Mouse (Mus musculus) CH12.LX (cell line): ENCODE results near the gene Csf2rb. TPM values are rescaled to one million over a fixed set of nuclear protein-coding genes. Genes with fewer than 3 reads are reported as not detected.

Experiments
- DNase-seq: peaks from one replicate; pipeline ENCODE4 v3.0.0-alpha.2; 2013; ENCODE audit errors: extremely low read depth
- H3K27ac ChIP-seq: 2 replicates; pipeline ENCODE4 v1.5.1; 2012; ENCODE audit warnings: low read depth, mild to moderate bottlenecking, control low read depth, moderate library complexity; ENCODE audit not compliant: insufficient read depth
- H3K27me3 ChIP-seq: replicated peaks from 2 replicates; pipeline ENCODE3; 2012; ENCODE audit warnings: inconsistent platforms
- H3K36me3 ChIP-seq, 2 experiments: replicated peaks in 1 of 2; 2 replicates each; pipeline versions ENCODE3 to v1.6.1; 2012; ENCODE audit warnings: inconsistent platforms in 1 of 2, low read length in 1 of 2, mild to moderate bottlenecking in 1 of 2, mixed read lengths in 1 of 2, moderate library complexity in 1 of 2; ENCODE audit not compliant: control insufficient read depth in 1 of 2, insufficient read depth in 1 of 2
- H3K4me1 ChIP-seq, 2 experiments: 2 replicates each; pipeline ENCODE4 v1.6.1; 2012; ENCODE audit warnings: inconsistent platforms in 1 of 2, moderate library complexity in 1 of 2; ENCODE audit not compliant: insufficient read depth in 2 of 2, control insufficient read depth in 1 of 2
- H3K4me2 ChIP-seq: 2 replicates; pipeline ENCODE4 v1.6.1; 2012; ENCODE audit warnings: low read depth, mild to moderate bottlenecking, control low read depth; ENCODE audit not compliant: poor library complexity, insufficient read depth, severe bottlenecking
- H3K4me3 ChIP-seq, 3 experiments: fragments of 150-350 bp in 1 of 3; sonication (generic) in 1 of 3; replicated peaks in 1 of 3; 2 replicates each; pipeline versions ENCODE3 to v1.5.1; 2011 to 2012; ENCODE audit warnings: low read depth in 2 of 3, low read length in 2 of 3, mild to moderate bottlenecking in 2 of 3, moderate library complexity in 2 of 3, control low read depth in 1 of 3, improper control_type of control experiment in 1 of 3, inconsistent platforms in 1 of 3, mixed read lengths in 1 of 3; ENCODE audit not compliant: poor library complexity in 1 of 3
- H3K79me2 ChIP-seq: replicated peaks from 2 replicates; pipeline ENCODE4 v1.6.1; 2012; ENCODE audit warnings: mild to moderate bottlenecking, moderate library complexity; ENCODE audit not compliant: control insufficient read depth, poor library complexity, insufficient read depth, severe bottlenecking; ENCODE audit errors: extremely low read depth
- H3K9ac ChIP-seq: 2 replicates; pipeline ENCODE4 v1.6.1; 2012; ENCODE audit warnings: low read depth, mild to moderate bottlenecking, control low read depth, moderate library complexity; ENCODE audit not compliant: insufficient read depth
- H3K9me3 ChIP-seq: replicated peaks from 2 replicates; pipeline ENCODE3; 2012; ENCODE audit warnings: low read length, inconsistent platforms, mixed read lengths
- BHLHE40 ChIP-seq: IDR thresholded peaks from 2 replicates; pipeline ENCODE4 v1.6.1; 2011; ENCODE audit warnings: mild to moderate bottlenecking, low read depth, low read length, improper control_type of control experiment
- CHD2 ChIP-seq: IDR thresholded peaks from 2 replicates; pipeline ENCODE4 v1.6.1; 2011; ENCODE audit warnings: low read length, improper control_type of control experiment
- CTCF ChIP-seq, 2 experiments: IDR thresholded peaks in 1 of 2; conservative IDR thresholded peaks in 1 of 2; 2 replicates each; pipeline ENCODE4 v1.5.1; 2011 to 2012; ENCODE audit warnings: low read depth in 2 of 2, low read length in 2 of 2, improper control_type of control experiment in 1 of 2, inconsistent platforms in 1 of 2, mild to moderate bottlenecking in 1 of 2, moderate library complexity in 1 of 2
- E2F4 ChIP-seq: IDR thresholded peaks from 2 replicates; pipeline ENCODE4 v1.6.1; 2011; ENCODE audit warnings: low read depth, low read length, improper control_type of control experiment; ENCODE audit not compliant: insufficient replicate concordance
- EP300 ChIP-seq: IDR thresholded peaks from 2 replicates; pipeline ENCODE4 v1.6.1; 2011; ENCODE audit warnings: low read length, improper control_type of control experiment
- IRF4 ChIP-seq: IDR thresholded peaks from 2 replicates; pipeline ENCODE4 v1.6.1; 2014; ENCODE audit warnings: low read depth, mild to moderate bottlenecking, inconsistent platforms, low read length, improper control_type of control experiment
- KAT2A ChIP-seq: IDR thresholded peaks from 2 replicates; pipeline ENCODE4 v1.6.1; 2012; ENCODE audit warnings: low read length, improper control_type of control experiment, inconsistent platforms; ENCODE audit not compliant: insufficient replicate concordance
- MAFK ChIP-seq: IDR thresholded peaks from 2 replicates; pipeline ENCODE4 v1.6.1; 2011; ENCODE audit warnings: low read length, improper control_type of control experiment; ENCODE audit not compliant: insufficient replicate concordance
- MAZ ChIP-seq: IDR thresholded peaks from 2 replicates; pipeline ENCODE4 v1.6.1; 2012; ENCODE audit warnings: low read depth, mild to moderate bottlenecking, inconsistent platforms, low read length, improper control_type of control experiment, moderate library complexity
- MXI1 ChIP-seq: IDR thresholded peaks from 2 replicates; pipeline ENCODE4 v1.6.1; 2011; ENCODE audit warnings: mild to moderate bottlenecking, low read depth, low read length, improper control_type of control experiment
- MYC ChIP-seq: IDR thresholded peaks from 2 replicates; pipeline ENCODE4 v1.6.1; 2011; ENCODE audit warnings: low read depth, mild to moderate bottlenecking, improper control_type of control experiment, low read length
- NELFE ChIP-seq: IDR thresholded peaks from 2 replicates; pipeline ENCODE4 v1.6.1; 2011; ENCODE audit warnings: low read depth, low read length, improper control_type of control experiment
- NRF1 ChIP-seq: IDR thresholded peaks from 2 replicates; pipeline ENCODE4 v1.6.1; 2014; ENCODE audit warnings: low read depth, mild to moderate bottlenecking, inconsistent platforms, low read length, improper control_type of control experiment, moderate library complexity
- PAX5 ChIP-seq: IDR thresholded peaks from 2 replicates; pipeline ENCODE4 v1.6.1; 2012; ENCODE audit warnings: low read length, inconsistent platforms, mixed read lengths
- POLR2AphosphoS2 ChIP-seq: IDR thresholded peaks from 2 replicates; pipeline ENCODE4 v1.6.1; 2011; ENCODE audit warnings: low read depth, low read length, improper control_type of control experiment
- SIN3A ChIP-seq: IDR thresholded peaks from 2 replicates; pipeline ENCODE4 v1.6.1; 2012; ENCODE audit warnings: low read length, improper control_type of control experiment, inconsistent platforms
- USF2 ChIP-seq: conservative IDR thresholded peaks from 2 replicates; pipeline ENCODE4 v1.6.1; 2011; ENCODE audit warnings: low read depth, low read length, improper control_type of control experiment
- ZC3H11A ChIP-seq: IDR thresholded peaks from 2 replicates; pipeline ENCODE4 v1.6.1; 2012; ENCODE audit warnings: low read depth, mild to moderate bottlenecking, inconsistent platforms, low read length, improper control_type of control experiment
- ZKSCAN1 ChIP-seq: IDR thresholded peaks from 2 replicates; pipeline ENCODE4 v1.6.1; 2012; ENCODE audit warnings: low read depth, inconsistent platforms, low read length, improper control_type of control experiment, borderline replicate concordance
- ZMIZ1 ChIP-seq: IDR thresholded peaks from 2 replicates; pipeline ENCODE4 v1.6.1; 2012; ENCODE audit warnings: low read depth, mild to moderate bottlenecking, inconsistent platforms, low read length, improper control_type of control experiment
- dilution Hi-C: fragments of 300-500 bp; cut with MboI; formaldehyde crosslinking; loops from 2 replicates; pipeline ENCODE4 v1.14.3; 2020; ENCODE audit warnings: low sequenced_read_pairs; ENCODE audit not compliant: extremely low pct_unique_long_range_greater_than_20kb, extremely low pct_ligation_motif_present
- in situ Hi-C: fragments of 300-500 bp; cut with MboI; formaldehyde crosslinking; loops from 3 replicates; pipeline ENCODE4 v1.14.3; 2019; ENCODE audit warnings: low sequenced_read_pairs, low pct_ligation_motif_present, low pct_unique_long_range_greater_than_20kb, mixed read lengths
- polyA plus RNA-seq: library from polyadenylated mRNA; unstranded; fragments of >175 nt; gene quantifications from 2 replicates; pipeline ENCODE4 v1.2.1, GENCODE M21; 2012; ENCODE audit warnings: low read depth; ENCODE audit not compliant: insufficient read length
- total RNA-seq, 2 experiments: library from RNA; depleted of rRNA; stranded (reverse); fragments of 300-350 nt in 1 of 2; fragments of >200 nt in 1 of 2; gene quantifications; 2 replicates each; pipeline ENCODE4 v1.2.3; 2012 to 2014

Gene Csf2rb
- total and polyA plus RNA-seq, 3 experiments, result 134 to 222 (median 179) TPM

GRCm38 (mm10) chr15:78383450-78384219, 58.1 kb downstream of the Csf2rb start:
- Histone ChIP-seq H3K27me3 (peaks cover 69% of the 10 kb centered on the region), H3K9me3 (peaks cover 5% of the 10 kb centered on the region), H3K27ac (no peak overlapping the region), H3K36me3 (no peaks in the 10 kb centered on the region), H3K9ac (no peak overlapping the region), H3K4me2 (no peak overlapping the region), H3K79me2 (no peaks in the 10 kb centered on the region), H3K4me1 (no peaks in the 10 kb centered on the region), H3K4me3 (no peak overlapping the region)
- no peak for DNase-seq
- dilution Hi-C loops (no loop called here), in situ Hi-C loops (no loop called here)
- TF ChIP-seq EP300, result no peak
- TF ChIP-seq CTCF (conservative IDR thresholded peaks at IDR 0.05 in 1 of 2, IDR thresholded peaks at IDR 0.05 in 1 of 2; ENCODE audit: low read depth in 2 of 2, low read length in 2 of 2), result no peak
- TF ChIP-seq ZMIZ1, result no peak
- TF ChIP-seq CHD2, result no peak
- no peak for TF ChIP-seq POLR2AphosphoS2
- TF ChIP-seq NRF1, result no peak
- no peak for TF ChIP-seq PAX5
- no peak for TF ChIP-seq MAFK
- TF ChIP-seq KAT2A, result no peak
- TF ChIP-seq ZC3H11A, result no peak
- TF ChIP-seq NELFE, result no peak
- TF ChIP-seq MXI1, result no peak
- no peak for TF ChIP-seq E2F4
- no peak for TF ChIP-seq USF2
- no peak for TF ChIP-seq BHLHE40
- no peak for TF ChIP-seq MYC
- no peak for TF ChIP-seq IRF4
- TF ChIP-seq ZKSCAN1, result no peak
- TF ChIP-seq SIN3A, result no peak

GRCm38 (mm10) chr15:78384220-78385116, 58.9 kb downstream of the Csf2rb start:
- Histone ChIP-seq H3K79me2 (no peaks in the 10 kb centered on the region), H3K27ac (no peak overlapping the region), H3K36me3 (no peaks in the 10 kb centered on the region)
- in situ Hi-C loops, result no loop called here
- DNase-seq, result no peak
- no peak for TF ChIP-seq MAZ
- TF ChIP-seq USF2, result no peak
- TF ChIP-seq MXI1, result no peak
- TF ChIP-seq ZMIZ1, result no peak
- no peak for TF ChIP-seq ZKSCAN1
- TF ChIP-seq, all 38 proteins: peak for 0
- Histone ChIP-seq H3K4me1 (no peaks in the 10 kb centered on the region), H3K4me2 (no peak overlapping the region), H3K9me3 (peaks cover under 1% of the 10 kb centered on the region), H3K4me3 (no peak overlapping the region), H3K27me3 (peaks cover 70% of the 10 kb centered on the region), H3K9ac (no peak overlapping the region)
- dilution Hi-C loops, result no loop called here
